Mouse (Mus musculus) MEL (cell line): ENCODE measurements around the gene Mrps35. TPM values are rescaled to one million over a fixed set of nuclear protein-coding genes. Genes with fewer than 3 reads are reported as not detected.

ENCODE experiments used
- DNase-seq: peaks from one replicate; pipeline ENCODE4 v3.0.0; 2011; ENCODE audit warnings: low read depth, low spot score
- H3K27ac ChIP-seq: 2 replicates; pipeline ENCODE4 v1.5.1; 2012; ENCODE audit warnings: low read depth, mild to moderate bottlenecking, control low read depth, low read length, moderate library complexity; ENCODE audit not compliant: control insufficient read depth
- H3K27me3 ChIP-seq, 2 experiments: fragments of 150-350 bp in 1 of 2; sonication (generic) in 1 of 2; 2 replicates each; pipeline ENCODE4 v1.6.1; 2012; ENCODE audit warnings: low read length in 2 of 2, mild to moderate bottlenecking in 2 of 2, improper control_type of control experiment in 1 of 2, moderate library complexity in 1 of 2; ENCODE audit not compliant: insufficient read depth in 2 of 2, control insufficient read depth in 1 of 2
- H3K36me3 ChIP-seq, 2 experiments: 2 replicates each; pipeline ENCODE4 v1.6.1; 2012 to 2014; ENCODE audit warnings: low read length in 2 of 2, improper control_type of control experiment in 1 of 2, inconsistent platforms in 1 of 2, mild to moderate bottlenecking in 1 of 2; ENCODE audit not compliant: insufficient read depth in 2 of 2, control insufficient read depth in 1 of 2
- H3K4me1 ChIP-seq, 2 experiments: fragments of 150-350 bp in 1 of 2; sonication (generic) in 1 of 2; 2 replicates each; pipeline ENCODE4 v1.6.1; 2012; ENCODE audit warnings: low read length in 2 of 2, improper control_type of control experiment in 1 of 2, mild to moderate bottlenecking in 1 of 2; ENCODE audit not compliant: insufficient read depth in 2 of 2, control insufficient read depth in 1 of 2
- H3K4me3 ChIP-seq, 2 experiments: fragments of 150-350 bp in 1 of 2; sonication (generic) in 1 of 2; 2 replicates each; pipeline ENCODE4 v1.5.1; 2012; ENCODE audit warnings: low read depth in 2 of 2, low read length in 2 of 2, mild to moderate bottlenecking in 2 of 2, moderate library complexity in 2 of 2, control low read depth in 1 of 2, improper control_type of control experiment in 1 of 2; ENCODE audit not compliant: control insufficient read depth in 1 of 2, insufficient read depth in 1 of 2
- H3K79me2 ChIP-seq: 2 replicates; pipeline ENCODE4 v1.6.1; 2012; ENCODE audit warnings: mild to moderate bottlenecking, low read length, moderate library complexity; ENCODE audit not compliant: control insufficient read depth, poor library complexity, insufficient read depth
- H3K9ac ChIP-seq: 2 replicates; pipeline ENCODE4 v1.6.1; 2012; ENCODE audit warnings: low read depth, mild to moderate bottlenecking, control low read depth, low read length, moderate library complexity; ENCODE audit not compliant: control insufficient read depth, poor library complexity, severe bottlenecking
- H3K9me3 ChIP-seq: fragments of 150-350 bp; sonication (generic); replicated peaks from 2 replicates; pipeline ENCODE4 v1.6.1; 2012; ENCODE audit warnings: mild to moderate bottlenecking, low read length, improper control_type of control experiment, moderate library complexity; ENCODE audit not compliant: insufficient read depth
- CHD1 ChIP-seq: IDR thresholded peaks from 2 replicates; pipeline ENCODE4 v1.6.1; 2012; ENCODE audit warnings: low read depth, mild to moderate bottlenecking, inconsistent platforms, low read length, improper control_type of control experiment
- CTCF ChIP-seq, 3 experiments: IDR thresholded peaks in 2 of 3; conservative IDR thresholded peaks in 1 of 3; 2 replicates each; pipeline ENCODE4 v1.5.1; 2011 to 2012; ENCODE audit warnings: low read length in 3 of 3, low read depth in 2 of 3, mild to moderate bottlenecking in 2 of 3, improper control_type of control experiment in 1 of 3, inconsistent platforms in 1 of 3, mixed read lengths in 1 of 3, moderate library complexity in 1 of 3; ENCODE audit not compliant: control insufficient read depth in 1 of 3, insufficient read depth in 1 of 3, poor library complexity in 1 of 3, severe bottlenecking in 1 of 3
- E2F4 ChIP-seq: IDR thresholded peaks from 2 replicates; pipeline ENCODE4 v1.6.1; 2011; ENCODE audit warnings: low read depth, low read length, improper control_type of control experiment, borderline replicate concordance
- EP300 ChIP-seq, 2 experiments: IDR thresholded peaks; 2 replicates each; pipeline ENCODE4 v1.6.1; 2011; ENCODE audit warnings: improper control_type of control experiment in 2 of 2, low read length in 2 of 2, low read depth in 1 of 2, mild to moderate bottlenecking in 1 of 2
- ETS1 ChIP-seq: IDR thresholded peaks from 2 replicates; pipeline ENCODE4 v1.6.1; 2012; ENCODE audit warnings: low read depth, mild to moderate bottlenecking, inconsistent platforms, low read length, improper control_type of control experiment, moderate library complexity
- GATA1 ChIP-seq: IDR thresholded peaks from 2 replicates; pipeline ENCODE4 v1.6.1; 2011; ENCODE audit warnings: low read depth, low read length, improper control_type of control experiment
- HCFC1 ChIP-seq: IDR thresholded peaks from 2 replicates; pipeline ENCODE4 v1.6.1; 2012; ENCODE audit warnings: low read depth, mild to moderate bottlenecking, inconsistent platforms, low read length, improper control_type of control experiment, moderate library complexity
- JUND ChIP-seq: IDR thresholded peaks from 2 replicates; pipeline ENCODE4 v1.6.1; 2011; ENCODE audit warnings: low read depth, mild to moderate bottlenecking, improper control_type of control experiment, low read length
- KAT2A ChIP-seq: conservative IDR thresholded peaks from 2 replicates; pipeline ENCODE4 v1.6.1; 2012; ENCODE audit warnings: low read depth, low read length, improper control_type of control experiment, inconsistent platforms
- MAZ ChIP-seq: IDR thresholded peaks from 2 replicates; pipeline ENCODE4 v1.6.1; 2012; ENCODE audit warnings: low read depth, mild to moderate bottlenecking, inconsistent platforms, low read length, improper control_type of control experiment
- MEF2A ChIP-seq: IDR thresholded peaks from 2 replicates; pipeline ENCODE4 v1.6.1; 2014; ENCODE audit warnings: low read depth, mild to moderate bottlenecking, inconsistent platforms, low read length, improper control_type of control experiment; ENCODE audit not compliant: poor library complexity, insufficient replicate concordance, severe bottlenecking; ENCODE audit errors: extremely low read depth
- MXI1 ChIP-seq: IDR thresholded peaks from 2 replicates; pipeline ENCODE4 v1.6.1; 2011; ENCODE audit warnings: mild to moderate bottlenecking, low read depth, low read length, improper control_type of control experiment
- MYB ChIP-seq: IDR thresholded peaks from 2 replicates; pipeline ENCODE4 v1.6.1; 2011; ENCODE audit warnings: mild to moderate bottlenecking, low read depth, low read length, improper control_type of control experiment
- MYC ChIP-seq: IDR thresholded peaks from 2 replicates; pipeline ENCODE4 v1.6.1; 2011; ENCODE audit warnings: low read depth, mild to moderate bottlenecking, low read length, improper control_type of control experiment, moderate library complexity
- NELFE ChIP-seq: IDR thresholded peaks from 2 replicates; pipeline ENCODE4 v1.6.1; 2011; ENCODE audit warnings: low read depth, low read length, improper control_type of control experiment
- POLR2A ChIP-seq, 2 experiments: IDR thresholded peaks; 2 replicates each; pipeline ENCODE4 v1.6.1; 2011 to 2012; ENCODE audit warnings: low read length in 2 of 2, mild to moderate bottlenecking in 2 of 2, control low read depth in 1 of 2, improper control_type of control experiment in 1 of 2, low read depth in 1 of 2, moderate library complexity in 1 of 2; ENCODE audit not compliant: control insufficient read depth in 1 of 2, insufficient read depth in 1 of 2, poor library complexity in 1 of 2
- POLR2AphosphoS2 ChIP-seq: IDR thresholded peaks from 2 replicates; pipeline ENCODE4 v1.6.1; 2011; ENCODE audit warnings: low read length, improper control_type of control experiment
- POLR2AphosphoS5 ChIP-seq: IDR thresholded peaks from 2 replicates; pipeline ENCODE4 v1.6.1; 2012; ENCODE audit warnings: low read depth, borderline replicate concordance, mild to moderate bottlenecking, inconsistent platforms, low read length, moderate library complexity, mixed read lengths
- RCOR1 ChIP-seq: IDR thresholded peaks from 2 replicates; pipeline ENCODE4 v1.6.1; 2012; ENCODE audit warnings: low read depth, mild to moderate bottlenecking, inconsistent platforms, low read length, improper control_type of control experiment
- SIN3A ChIP-seq: IDR thresholded peaks from 2 replicates; pipeline ENCODE4 v1.6.1; 2012; ENCODE audit warnings: low read length, improper control_type of control experiment, inconsistent platforms
- SMC3 ChIP-seq: IDR thresholded peaks from 2 replicates; pipeline ENCODE4 v1.6.1; 2011; ENCODE audit warnings: low read depth, low read length, improper control_type of control experiment
- TAL1 ChIP-seq: IDR thresholded peaks from 2 replicates; pipeline ENCODE4 v1.6.1; 2012; ENCODE audit warnings: mild to moderate bottlenecking, inconsistent platforms, low read length, moderate library complexity, mixed read lengths
- TBP ChIP-seq: IDR thresholded peaks from 2 replicates; pipeline ENCODE4 v1.8.0; 2011; ENCODE audit warnings: low read depth, low read length, improper control_type of control experiment
- ZC3H11A ChIP-seq: IDR thresholded peaks from 2 replicates; pipeline ENCODE4 v1.6.1; 2012; ENCODE audit warnings: low read depth, mild to moderate bottlenecking, inconsistent platforms, low read length, improper control_type of control experiment
- ZNF384 ChIP-seq: IDR thresholded peaks from 2 replicates; pipeline ENCODE4 v1.6.1; 2012; ENCODE audit warnings: low read depth, mild to moderate bottlenecking, inconsistent platforms, low read length, improper control_type of control experiment
- polyA plus RNA-seq, 2 experiments: library from polyadenylated mRNA; stranded (reverse) in 1 of 2; unstranded in 1 of 2; fragments of >175 nt in 1 of 2; fragments of >200 nt in 1 of 2; gene quantifications; 2 replicates each; pipeline versions ENCODE4 v1.2.1 to v1.2.4; 2012; ENCODE audit warnings: low replicate concordance in 2 of 2, low read depth in 1 of 2; ENCODE audit not compliant: insufficient read length in 2 of 2, insufficient read depth in 1 of 2, missing spikeins in 1 of 2
- total RNA-seq: library from RNA; depleted of rRNA; stranded (reverse); fragments of 300-350 nt; gene quantifications from 2 replicates; pipeline ENCODE4 v1.2.3, GENCODE M21; 2012

Gene Mrps35
- total and polyA plus RNA-seq, 3 experiments, result 99.0 to 148 TPM; not detected in 1

- no peak overlapping the region for H3K4me3 ChIP-seq
- H3K4me1 ChIP-seq, result no peaks in the 10 kb centered on the region
- no peaks in the 10 kb centered on the region for H3K9me3 ChIP-seq
- no peaks in the 10 kb centered on the region for H3K36me3 ChIP-seq
- TF ChIP-seq KAT2A, result no peak
- no peak for TF ChIP-seq POLR2AphosphoS5
- TF ChIP-seq POLR2A (IDR thresholded peaks at IDR 0.05; ENCODE audit: control insufficient read depth in 1 of 2, insufficient read depth in 1 of 2, low read depth in 1 of 2, low read length in 2 of 2, poor library complexity in 1 of 2), result no peak
- no peak for TF ChIP-seq MYB
- no peak for TF ChIP-seq MEF2A
- TF ChIP-seq POLR2AphosphoS2, result no peak
- TF ChIP-seq CTCF (IDR thresholded peaks at IDR 0.05 in 2 of 3, conservative IDR thresholded peaks at IDR 0.05 in 1 of 3; ENCODE audit: control insufficient read depth in 1 of 3, insufficient read depth in 1 of 3, low read depth in 2 of 3, low read length in 3 of 3, poor library complexity in 1 of 3, severe bottlenecking in 1 of 3), result no peak
- TF ChIP-seq TBP, result no peak
- no peak for TF ChIP-seq ETS1
- TF ChIP-seq SIN3A, result no peak
- TF ChIP-seq ZNF384, result no peak
- no peak for DNase-seq
- no peak overlapping the region for H3K9ac ChIP-seq
- H3K79me2 ChIP-seq, result no peaks in the 10 kb centered on the region
- no peak overlapping the region for H3K27ac ChIP-seq
- H3K27me3 ChIP-seq, result no peaks in the 10 kb centered on the region
Observed at GRCm38 (mm10) chr6:147017906-147018305, 24.7 kb upstream of the Mrps35 start.

- no peak overlapping the region for H3K4me3 ChIP-seq
- no peak overlapping the region for H3K9ac ChIP-seq
- no peaks in the 10 kb centered on the region for H3K27me3 ChIP-seq
- no peaks in the 10 kb centered on the region for H3K79me2 ChIP-seq
- H3K27ac ChIP-seq, result no peak overlapping the region
- no peak for DNase-seq
- no peaks in the 10 kb centered on the region for H3K36me3 ChIP-seq
- TF ChIP-seq JUND (no peak), MEF2A (no peak), EP300 (IDR thresholded peaks at IDR 0.05; ENCODE audit: low read depth in 1 of 2, low read length in 2 of 2) (no peak), MYC (no peak), GATA1 (no peak), MAZ (no peak), ZNF384 (no peak), NELFE (no peak), MXI1 (no peak), POLR2A (IDR thresholded peaks at IDR 0.05; ENCODE audit: control insufficient read depth in 1 of 2, insufficient read depth in 1 of 2, low read depth in 1 of 2, low read length in 2 of 2, poor library complexity in 1 of 2) (no peak), KAT2A (no peak), RCOR1 (no peak), E2F4 (no peak), ETS1 (no peak), ZC3H11A (no peak), SMC3 (no peak), HCFC1 (no peak), TAL1 (no peak), CHD1 (no peak), CTCF (IDR thresholded peaks at IDR 0.05 in 2 of 3, conservative IDR thresholded peaks at IDR 0.05 in 1 of 3; ENCODE audit: control insufficient read depth in 1 of 3, insufficient read depth in 1 of 3, low read depth in 2 of 3, low read length in 3 of 3, poor library complexity in 1 of 3, severe bottlenecking in 1 of 3) (no peak)
- no peaks in the 10 kb centered on the region for H3K9me3 ChIP-seq
- H3K4me1 ChIP-seq, result peaks cover 0 to 2% of the 10 kb centered on the region in 2 experiments; a peak in 2 of 4 replicates
Observed at GRCm38 (mm10) chr6:147018364-147018763, 24.2 kb upstream of the Mrps35 start.
